Mouse (Mus musculus): ENCODE measurements around the gene Gm15093. TPM values are rescaled to one million over a fixed set of nuclear protein-coding genes. Genes with fewer than 3 reads are reported as not detected.

Gene Gm15093
- not detected for total RNA-seq (2023)

GRCm38 (mm10) chrX:149272077-149272476, at the start of gene Gm15093:
Gene Gm15093, plus strand, starts transcription at chrX:149272377.

Other genes starting within 250 kb of the Gm15093 start
- gene Ott, start 198.1 kb upstream of the Gm15093 start, total RNA-seq (2023): not detected
- gene Gm15085, start 175.2 kb downstream of the Gm15093 start, total RNA-seq (2023): not detected